14 mouse cellular contexts compared by ENCODE assay signal in the genomic region with DNA sequence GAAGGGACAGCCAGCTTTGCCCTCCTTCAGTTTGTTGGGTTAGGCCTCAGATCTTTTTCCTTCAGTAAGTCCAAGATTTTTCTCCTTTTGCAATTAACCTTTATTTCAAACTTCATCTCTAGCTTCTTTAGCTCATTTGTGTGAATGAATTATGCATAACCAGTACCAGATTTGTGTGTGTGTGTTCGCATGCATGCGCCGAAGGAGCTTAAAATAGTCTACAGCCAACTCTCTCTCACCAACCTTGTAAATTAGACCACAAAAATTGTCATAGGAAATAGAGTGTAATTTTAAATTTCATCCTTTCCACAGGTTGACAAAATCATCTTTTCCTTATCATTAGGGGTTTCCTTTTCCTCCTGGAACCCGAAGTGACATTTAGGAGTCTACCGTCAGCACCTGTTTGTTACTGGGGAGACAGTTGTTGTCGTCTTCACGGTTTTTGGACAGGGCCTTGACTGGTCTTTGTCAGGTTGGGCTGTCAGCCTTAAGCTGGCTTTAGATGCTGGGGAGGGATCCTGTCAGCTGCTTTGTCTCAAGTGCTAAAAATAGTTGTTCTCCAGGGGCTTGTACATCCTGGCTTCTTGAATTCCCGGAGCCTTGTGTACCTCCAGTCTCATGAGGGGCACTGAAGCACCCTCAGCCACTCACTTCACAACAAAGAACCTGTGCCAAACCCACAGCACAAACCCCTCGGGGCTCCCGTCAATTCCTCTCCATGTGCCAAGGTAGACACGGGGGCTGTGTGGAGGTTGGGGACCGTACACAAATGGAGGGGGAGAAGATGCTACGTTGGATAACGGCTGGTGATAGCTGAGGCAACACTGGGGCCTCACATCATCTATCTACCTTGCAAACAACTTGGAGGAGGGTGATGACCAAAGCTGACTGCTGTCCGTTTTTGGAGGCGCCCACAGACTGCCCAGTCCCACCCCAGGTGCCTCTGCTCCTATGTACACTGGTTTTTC.
DNase-seq lines count a peak whose midpoint lies in the region; ATAC-seq lines count a peak whose summit lies in the region.
"Had no signal": no experiment of that assay in that cellular context is flagged by ENCODE, and none has a peak within 500 bp of the region (broad histone marks: within the 10 kb centered on the region; RNA-seq: fewer than 3 reads in every experiment).

No protein-coding gene starts in this region.

- peak overlapping the region; percentile 51 for H3K27ac ChIP-seq in heart, embryonic 13.5 days (replicated peaks)
- H3K27ac ChIP-seq in heart, embryonic 15.5 days = peak overlapping the region; percentile 20; the same call in 1 of the 2 replicates
- H3K27ac ChIP-seq in liver, embryonic 11.5 days (ENCODE audit: low read depth, low read length) = no peak overlapping the region
- H3K27ac ChIP-seq: intestine, embryonic 15.5 days; macrophage had no signal

- ATAC-seq in heart, embryonic 13.5 days (ENCODE audit: extremely low read depth, insufficient number of reproducible peaks, low FRiP score, low TSS enrichment) = no peak
- 0 out of 2 replicates have a peak, but pooled peaks have one; percentile 18 for ATAC-seq in heart, embryonic 15.5 days (replicated peaks; ENCODE audit: insufficient number of reproducible peaks, insufficient read depth, low FRiP score, low read depth)
- ATAC-seq in liver, embryonic 11.5 days (replicated peaks; ENCODE audit: low FRiP score) = no peak
- ATAC-seq: CD4-positive, CD25-positive, alpha-beta regulatory T cell, adult 4 months; intestine, embryonic 15.5 days had no signal

- no peaks in the 10 kb centered on the region for H3K9me3 ChIP-seq in heart, embryonic 13.5 days
- no peaks in the 10 kb centered on the region for H3K9me3 ChIP-seq in heart, embryonic 15.5 days (replicated peaks)
- no peaks in the 10 kb centered on the region for H3K9me3 ChIP-seq in liver, embryonic 11.5 days (ENCODE audit: control insufficient read depth, low read length)
- H3K9me3 ChIP-seq: intestine, embryonic 15.5 days had no signal

- peak overlapping the region; percentile 42 for H3K4me2 ChIP-seq in heart, embryonic 13.5 days
- H3K4me2 ChIP-seq in heart, embryonic 15.5 days = peak overlapping the region; percentile 38; the same call in 1 of the 2 replicates
- no peak overlapping the region for H3K4me2 ChIP-seq in liver, embryonic 11.5 days
- H3K4me2 ChIP-seq: intestine, embryonic 15.5 days had no signal

- H3K27me3 ChIP-seq in heart, embryonic 13.5 days (replicated peaks) = no peaks in the 10 kb centered on the region
- H3K27me3 ChIP-seq in heart, embryonic 15.5 days = no peaks in the 10 kb centered on the region
- no peaks in the 10 kb centered on the region for H3K27me3 ChIP-seq in liver, embryonic 11.5 days (replicated peaks; ENCODE audit: control insufficient read depth, insufficient read depth, low read length)
- H3K27me3 ChIP-seq: intestine, embryonic 15.5 days had no signal

- no peak overlapping the region for H3K4me3 ChIP-seq in heart, embryonic 13.5 days
- H3K4me3 ChIP-seq in heart, embryonic 15.5 days = no peak overlapping the region
- H3K4me3 ChIP-seq in liver, embryonic 11.5 days (ENCODE audit: low read depth, low read length) = no peak overlapping the region
- H3K4me3 ChIP-seq: erythroblast, embryonic 14.5 days; intestine, embryonic 15.5 days had no signal

- H3K4me1 ChIP-seq in heart, embryonic 13.5 days = peaks cover 25% of the 10 kb centered on the region
- H3K4me1 ChIP-seq in heart, embryonic 15.5 days (replicated peaks) = peaks cover 17% of the 10 kb centered on the region
- no peaks in the 10 kb centered on the region; the same call in 1 of the 2 replicates for H3K4me1 ChIP-seq in liver, embryonic 11.5 days (replicated peaks; ENCODE audit: control insufficient read depth, insufficient read depth, low read length)

- H3K9ac ChIP-seq in heart, embryonic 13.5 days = 0 out of 2 replicates have a peak overlapping the region, but pooled peaks have one; percentile 7
- H3K9ac ChIP-seq in heart, embryonic 15.5 days = no peak overlapping the region
- H3K9ac ChIP-seq in liver, embryonic 11.5 days (ENCODE audit: low read depth, low read length) = no peak overlapping the region
- H3K9ac ChIP-seq: intestine, embryonic 15.5 days had no signal

- DNase-seq in heart, adult 8-10 months (ENCODE audit: low spot score) = no peak
- DNase-seq in right cerebral cortex, adult 18-20 months = peak; percentile 29
- DNase-seq in right cerebral cortex, postnatal 25 days = no peak
- peak; percentile 18 for DNase-seq in right cerebral cortex, postnatal 4 days
- DNase-seq in liver, embryonic 11.5 days (ENCODE audit: low spot score) = no peak
- no peak for DNase-seq in adrenal gland, adult 18-20 months (ENCODE audit: low spot score in 2 of 2)
- DNase-seq: cerebellum, postnatal 36 days; kidney, postnatal 14 days had no signal

- WGBS in heart, embryonic 13.5 days = 42% methylated on average over 16 of the region's 16 CpGs
- WGBS in heart, embryonic 15.5 days = 39% methylated on average over 16 of the region's 16 CpGs
- 68% methylated on average over 16 of the region's 16 CpGs for WGBS in liver, embryonic 11.5 days

- H3K36me3 ChIP-seq in heart, embryonic 13.5 days = no peaks in the 10 kb centered on the region
- no peaks in the 10 kb centered on the region for H3K36me3 ChIP-seq in heart, embryonic 15.5 days
- no peaks in the 10 kb centered on the region for H3K36me3 ChIP-seq in liver, embryonic 11.5 days (ENCODE audit: control insufficient read depth, insufficient read depth, low read length)
- H3K36me3 ChIP-seq: intestine, embryonic 15.5 days had no signal

Comparison
In these comparisons a context has a peak if more than half of its experiments do, and no peak if none do; other contexts are left out.
1. DNase-seq: peak in right cerebral cortex, adult 18-20 months (single experiment) and right cerebral cortex, postnatal 4 days (single experiment); none in heart, adult 8-10 months (single experiment), right cerebral cortex, postnatal 25 days (single experiment), liver, embryonic 11.5 days (single experiment) and adrenal gland, adult 18-20 months (0 of 2).